Mouse (Mus musculus) kidney, adult 2 months (tissue): ENCODE data around the gene Taf8.

Source experiments
- CTCF ChIP-seq: fragments of 200-500 bp; conservative IDR thresholded peaks from 2 replicates; pipeline ENCODE4 v1.5.1; 2011; ENCODE audit warnings: low read depth, mild to moderate bottlenecking, control low read depth, low read length, moderate library complexity, mixed read lengths; ENCODE audit not compliant: insufficient read depth, insufficient read length
- POLR2A ChIP-seq: fragments of 200-500 bp; IDR thresholded peaks from one replicate; pipeline ENCODE4 v1.6.1; 2011; ENCODE audit warnings: low read depth, low read length, control low read depth

- TF ChIP-seq CTCF, result no peak
- no peak for TF ChIP-seq POLR2A
Observed at GRCm38 (mm10) chr17:47518205-47518604, 16.1 kb upstream of the Taf8 start.
